Mouse (Mus musculus) liver, adult 2 months (tissue): Measurements from ENCODE around the gene BC005561. TPM values are rescaled to one million over a fixed set of nuclear protein-coding genes. Genes with fewer than 3 reads are reported as not detected.

Experiments used
- DNase-seq: peaks from one replicate; pipeline ENCODE4 v3.0.0-alpha.2; 2011; ENCODE audit warnings: low read depth, low spot score; ENCODE audit errors: extremely low read depth
- H3K27ac ChIP-seq: fragments of 200-500 bp; replicated peaks from 2 replicates; pipeline ENCODE4 v1.5.1; 2012; ENCODE audit warnings: low read depth, mild to moderate bottlenecking, control low read depth, inconsistent platforms, low read length; ENCODE audit not compliant: insufficient read depth
- H3K27me3 ChIP-seq: fragments of 200-500 bp; 2 replicates; pipeline ENCODE4 v1.6.1; 2012; ENCODE audit warnings: mild to moderate bottlenecking, moderate library complexity, low read length, inconsistent platforms; ENCODE audit not compliant: control insufficient read depth, insufficient read depth
- H3K36me3 ChIP-seq: fragments of 200-500 bp; 2 replicates; pipeline ENCODE4 v1.6.1; 2012; ENCODE audit warnings: low read length, inconsistent platforms; ENCODE audit not compliant: control insufficient read depth, insufficient read depth
- H3K4me1 ChIP-seq: fragments of 200-500 bp; 2 replicates; pipeline ENCODE4 v1.6.1; 2011; ENCODE audit warnings: low read length; ENCODE audit not compliant: control insufficient read depth, insufficient read depth
- H3K4me3 ChIP-seq: fragments of 200-500 bp; 2 replicates; pipeline ENCODE4 v1.5.1; 2011; ENCODE audit warnings: low read depth, mild to moderate bottlenecking, control low read depth, low read length, moderate library complexity; ENCODE audit not compliant: insufficient read depth
- H3K79me2 ChIP-seq: fragments of 200-500 bp; 2 replicates; pipeline ENCODE4 v1.6.1; 2012; ENCODE audit warnings: inconsistent platforms, mild to moderate bottlenecking, low read length, moderate library complexity; ENCODE audit not compliant: control insufficient read depth, insufficient read depth
- H3K9ac ChIP-seq: fragments of 200-500 bp; 2 replicates; pipeline ENCODE4 v1.6.1; 2012; ENCODE audit warnings: low read depth, mild to moderate bottlenecking, control low read depth, inconsistent platforms, low read length
- CTCF ChIP-seq: fragments of 200-500 bp; IDR thresholded peaks from 2 replicates; pipeline ENCODE4 v1.5.1; 2011; ENCODE audit warnings: low read depth, low read length, control low read depth
- POLR2A ChIP-seq: fragments of 200-500 bp; IDR thresholded peaks from 2 replicates; pipeline ENCODE4 v1.6.1; 2011; ENCODE audit warnings: low read length, control low read depth; ENCODE audit not compliant: insufficient read depth; ENCODE audit errors: extremely low read depth
- WGBS: fragments of 180-500 bp; shearing (Covaris S2); methylation state at CpG from one replicate; pipeline ENCODE4 v1.1.7; 2018; 5-methylcytosine and 5-hydroxymethylcytosine counted together
- polyA plus RNA-seq: library from polyadenylated mRNA; depleted of rRNA; stranded (reverse); fragments of >200 nt; gene quantifications from 2 replicates; pipeline ENCODE4 v1.2.3, GENCODE M21; 2012; rRNA removed
- total RNA-seq: library from RNA; depleted of rRNA; stranded (reverse); fragments of >200 nt; gene quantifications from 2 replicates; pipeline ENCODE4 v1.2.3, GENCODE M21; 2014; rRNA removed

BC005561 gene
- total RNA-seq (6.7 and 7.5 TPM in 2 replicates), polyA plus RNA-seq (1.1 and 1.4 TPM in 2 replicates)

GRCm38 (mm10) chr5:104508195-104508891, at the start of gene BC005561:
BC005561 (plus strand) TSS chr5:104508352.
- Histone ChIP-seq H3K4me1 (peaks cover 7% of the 10 kb centered on the region), H3K9ac (peak within 1 kb of the TSS; percentile 97), H3K79me2 (peaks cover 5% of the 10 kb centered on the region), H3K36me3 (peaks cover 7% of the 10 kb centered on the region), H3K27me3 (no peaks in the 10 kb centered on the region), H3K4me3 (peak within 1 kb of the TSS; percentile 80), H3K27ac (peak within 1 kb of the TSS; percentile 78)
- peak; percentile 65 for DNase-seq
- WGBS: 1% methylated on average over 83 of the region's 83 CpGs
- TF ChIP-seq CTCF (no peak), POLR2A (peak; percentile 65)

DNA sequence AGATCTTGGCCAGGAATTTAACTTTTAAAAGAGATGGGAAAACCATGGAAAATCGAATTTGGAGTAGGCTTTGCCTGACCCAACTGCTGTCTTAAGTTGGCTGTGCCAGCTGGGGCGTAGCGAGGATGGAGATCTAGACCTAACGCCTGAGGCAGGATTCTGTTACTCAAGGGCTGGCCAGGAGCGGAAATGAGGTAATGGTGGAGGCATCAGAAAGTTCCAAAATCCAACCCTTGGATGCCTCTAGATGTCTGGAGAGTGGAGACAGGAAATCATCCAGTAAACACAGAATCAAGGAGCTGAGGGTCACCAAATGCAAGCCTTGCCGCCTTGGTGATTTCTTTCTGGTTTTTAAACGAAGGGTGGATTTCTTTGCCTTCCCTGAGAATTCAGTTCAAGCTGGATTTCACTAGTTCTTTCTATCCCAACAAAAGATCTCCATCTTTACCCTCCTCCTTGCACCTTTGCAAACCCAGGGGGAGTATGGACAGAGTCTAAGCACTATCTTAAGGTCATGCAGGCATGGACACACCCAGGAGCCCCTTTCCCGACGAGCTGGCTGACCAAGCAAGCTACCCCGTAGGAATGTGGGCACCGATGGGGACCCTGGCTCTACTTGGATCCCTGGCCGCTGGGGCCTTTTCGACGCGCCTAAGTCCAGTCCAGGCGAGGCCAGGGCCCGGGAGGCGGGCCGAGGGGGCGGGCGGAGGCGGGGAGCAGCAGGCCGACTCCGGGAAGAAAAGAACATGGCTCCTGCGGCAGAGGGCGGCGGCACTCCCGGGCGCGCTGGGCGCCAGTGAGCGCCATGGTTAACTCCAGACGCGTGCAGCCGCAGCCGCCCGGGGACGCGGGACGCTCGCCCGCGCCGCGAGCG, 49.1 kb upstream of the BC005561 start, which contains the start of gene Pkd2:
Pkd2 (plus strand) TSS at position 619 of the 874 bp plus-strand sequence.
- Histone ChIP-seq H3K4me1 (peaks cover 5% of the 10 kb centered on the region; the same call in 1 of the 2 replicates), H3K27me3 (no peaks in the 10 kb centered on the region), H3K9ac (peak within 1 kb of the TSS; percentile 91), H3K27ac (peak within 1 kb of the TSS; percentile 57), H3K4me3 (peak within 1 kb of the TSS; percentile 98), H3K36me3 (no peaks in the 10 kb centered on the region), H3K79me2 (peaks cover 7% of the 10 kb centered on the region; the same call in 1 of the 2 replicates)
- TF ChIP-seq POLR2A: peak; percentile 59
- no peak for TF ChIP-seq CTCF
- DNase-seq: peak; percentile 57
- 11% methylated on average over 46 of the region's 46 CpGs for WGBS

DNA sequence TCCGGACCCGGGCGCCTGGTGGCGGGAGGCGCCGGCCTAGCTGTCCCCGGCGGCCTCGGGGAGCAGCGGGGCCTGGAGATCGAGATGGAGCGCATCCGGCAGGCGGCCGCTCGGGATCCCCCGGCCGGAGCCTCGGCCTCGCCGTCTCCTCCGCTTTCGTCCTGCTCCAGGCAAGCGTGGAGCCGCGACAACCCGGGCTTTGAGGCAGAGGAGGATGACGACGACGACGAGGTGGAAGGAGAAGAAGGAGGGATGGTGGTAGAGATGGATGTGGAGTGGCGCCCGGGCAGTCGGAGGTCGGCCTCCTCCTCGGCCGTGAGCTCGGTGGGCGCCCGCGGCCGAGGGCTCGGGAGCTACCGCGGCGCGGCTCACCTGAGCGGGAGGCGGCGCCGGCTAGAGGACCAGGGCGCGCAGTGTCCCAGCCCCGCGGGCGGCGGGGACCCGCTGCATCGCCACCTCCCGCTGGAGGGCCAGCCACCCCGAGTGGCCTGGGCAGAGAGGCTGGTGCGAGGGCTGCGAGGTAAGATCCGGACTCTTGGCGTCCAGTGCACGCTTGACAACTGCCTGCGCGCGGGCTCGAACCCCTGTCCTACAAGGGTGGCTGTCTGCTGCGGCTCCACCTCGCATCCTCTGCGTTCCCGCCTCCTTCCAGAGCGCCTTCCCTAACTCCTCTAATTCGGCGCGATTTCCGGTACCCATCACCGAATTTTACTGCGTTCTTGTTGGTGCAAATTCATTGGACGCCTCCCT, 48.3 kb upstream of the BC005561 start:
- peak overlapping the region; percentile 40 for H3K27ac ChIP-seq
- TF ChIP-seq CTCF (no peak), POLR2A (no peak)

DNA sequence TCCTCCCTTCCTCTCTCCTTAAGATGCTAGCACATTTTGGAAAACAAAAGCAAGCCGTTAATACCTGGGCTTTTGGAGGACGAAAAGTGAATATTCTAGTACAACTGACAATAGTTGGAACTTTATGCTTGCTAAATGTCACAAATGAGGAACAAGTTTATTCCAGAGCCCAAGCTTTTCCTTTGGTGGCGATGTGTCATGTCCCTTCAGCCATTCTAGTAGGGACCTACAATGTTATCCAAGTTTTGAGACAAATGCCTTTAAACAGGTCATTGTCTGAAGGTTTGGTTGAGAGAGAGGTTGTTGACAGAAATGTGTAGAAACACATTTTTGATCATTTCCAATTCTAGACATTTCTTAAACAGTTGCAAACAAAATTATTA, 47.7 kb upstream of the BC005561 start:
- peaks cover 7% of the 10 kb centered on the region; the same call in 1 of the 2 replicates for H3K79me2 ChIP-seq

More for the DNA sequence above, 48.3 kb upstream of the BC005561 start:
- Histone ChIP-seq H3K9ac (peak overlapping the region; percentile 91), H3K79me2 (peaks cover 7% of the 10 kb centered on the region; the same call in 1 of the 2 replicates), H3K27me3 (no peaks in the 10 kb centered on the region), H3K36me3 (no peaks in the 10 kb centered on the region), H3K4me1 (peaks cover 5% of the 10 kb centered on the region; the same call in 1 of the 2 replicates), H3K4me3 (peak overlapping the region; percentile 98)
- peak; percentile 24 for DNase-seq
- WGBS: 1% methylated on average over 81 of the region's 82 CpGs

GRCm38 (mm10) chr5:104460856-104461255, 47.3 kb upstream of the BC005561 start:
- Histone ChIP-seq H3K9ac (no peak overlapping the region), H3K4me3 (no peak overlapping the region), H3K4me1 (peaks cover 5% of the 10 kb centered on the region; the same call in 1 of the 2 replicates), H3K27me3 (no peaks in the 10 kb centered on the region), H3K27ac (no peak overlapping the region), H3K79me2 (peaks cover 7% of the 10 kb centered on the region; the same call in 1 of the 2 replicates), H3K36me3 (peaks cover 2% of the 10 kb centered on the region; the same call in 1 of the 2 replicates)
- peak; percentile 40 for DNase-seq
- no peak for TF ChIP-seq CTCF
- TF ChIP-seq POLR2A: no peak
- WGBS: 66% methylated on average over 7 of the region's 7 CpGs

More for the DNA sequence above, 47.7 kb upstream of the BC005561 start:
- no peak for TF ChIP-seq POLR2A
- no peak for TF ChIP-seq CTCF
- Histone ChIP-seq H3K4me1 (peaks cover 5% of the 10 kb centered on the region; the same call in 1 of the 2 replicates), H3K9ac (no peak overlapping the region), H3K27ac (no peak overlapping the region), H3K4me3 (peak overlapping the region; percentile 98), H3K36me3 (peaks cover 2% of the 10 kb centered on the region; the same call in 1 of the 2 replicates), H3K27me3 (no peaks in the 10 kb centered on the region)
- DNase-seq: no peak
- 46% methylated on average over 3 of the region's 3 CpGs for WGBS
